Mouse (Mus musculus) hindbrain, embryonic 15.5 days (tissue): Measurements from ENCODE around the gene Ercc5. TPM values are rescaled to one million over a fixed set of nuclear protein-coding genes. Genes with fewer than 3 reads are reported as not detected.

ENCODE experiments used
- ATAC-seq: fragments of 200-750 bp; cut with Nextera tagmentation; 2 replicates; pipeline ENCODE4 v1.8.0; 2017; ENCODE audit warnings: low read depth, moderate number of reproducible peaks, moderate TSS enrichment; ENCODE audit not compliant: low FRiP score
- H3K27ac ChIP-seq: fragments of 300-500 bp; sonication (generic); replicated peaks from 2 replicates; pipeline ENCODE4 v1.5.1; 2015; ENCODE audit warnings: mild to moderate bottlenecking, inconsistent platforms
- H3K27me3 ChIP-seq: fragments of 300-500 bp; sonication (generic); 2 replicates; pipeline ENCODE4 v1.6.1; 2015; ENCODE audit warnings: control low read depth, inconsistent platforms
- H3K36me3 ChIP-seq: fragments of 300-500 bp; sonication (generic); 2 replicates; pipeline ENCODE4 v1.6.1; 2015; ENCODE audit warnings: control low read depth, inconsistent platforms
- H3K4me1 ChIP-seq: fragments of 300-500 bp; sonication (generic); replicated peaks from 2 replicates; pipeline ENCODE4 v1.6.1; 2015; ENCODE audit warnings: control low read depth, inconsistent platforms
- H3K4me2 ChIP-seq: fragments of 300-500 bp; sonication (generic); 2 replicates; pipeline ENCODE4 v1.6.1; 2015; ENCODE audit warnings: moderate library complexity, mild to moderate bottlenecking, inconsistent platforms
- H3K4me3 ChIP-seq: fragments of 300-500 bp; sonication (generic); 2 replicates; pipeline ENCODE4 v1.5.1; 2015; ENCODE audit warnings: mild to moderate bottlenecking, inconsistent platforms
- H3K9ac ChIP-seq: fragments of 300-500 bp; sonication (generic); 2 replicates; pipeline ENCODE4 v1.6.1; 2015; ENCODE audit warnings: inconsistent platforms
- H3K9me3 ChIP-seq: fragments of 300-500 bp; sonication (generic); 2 replicates; pipeline ENCODE4 v1.6.1; 2016; ENCODE audit warnings: control low read depth, inconsistent platforms
- WGBS: fragments of 180-500 bp; shearing (Covaris S2); methylation state at CpG from one replicate; pipeline ENCODE4 v1.1.7; 2015; 5-methylcytosine and 5-hydroxymethylcytosine counted together
- polyA plus RNA-seq: library from polyadenylated mRNA; unstranded; fragments of >200 nt; fragmentation: Nextera tagmentation; extraction: Ambion mirVana; gene quantifications from 2 replicates; pipeline ENCODE4 v1.2.1, GENCODE M21; 2015

The Ercc5 gene
- polyA plus RNA-seq, 1 experiment from 2014 or later, result 25.2 TPM

GRCm38 (mm10) chr1:44198273-44199171 is 51.0 kb downstream of the Ercc5 start:
- peak overlapping the region; percentile 45 for H3K9ac ChIP-seq
- H3K4me3 ChIP-seq, result peak overlapping the region; percentile 54
- 0 out of 2 replicates have a peak, but pooled peaks cover 4% of the 10 kb centered on the region for H3K27me3 ChIP-seq
- H3K36me3 ChIP-seq, result no peaks in the 10 kb centered on the region
- 13% methylated on average over 47 of the region's 47 CpGs for WGBS
- H3K4me2 ChIP-seq, result peak overlapping the region; percentile 95
- peaks cover 4% of the 10 kb centered on the region; the same call in 1 of the 2 replicates for H3K4me1 ChIP-seq
- ATAC-seq, result peak; percentile 74
- no peak overlapping the region for H3K27ac ChIP-seq
- H3K9me3 ChIP-seq, result no peaks in the 10 kb centered on the region

GRCm38 (mm10) chr1:44202876-44203275 is 55.3 kb downstream of the Ercc5 start:
- no peaks in the 10 kb centered on the region for H3K36me3 ChIP-seq
- H3K9ac ChIP-seq, result no peak overlapping the region
- ATAC-seq, result no peak
- peaks cover 4% of the 10 kb centered on the region; the same call in 1 of the 2 replicates for H3K4me1 ChIP-seq
- H3K4me2 ChIP-seq, result no peak overlapping the region
- H3K27ac ChIP-seq, result no peak overlapping the region
- 87% methylated on average over 15 of the region's 15 CpGs for WGBS
- H3K9me3 ChIP-seq, result no peaks in the 10 kb centered on the region
- H3K4me3 ChIP-seq, result no peak overlapping the region
- 0 out of 2 replicates have a peak, but pooled peaks cover 4% of the 10 kb centered on the region for H3K27me3 ChIP-seq

- Histone ChIP-seq H3K4me1 (no peaks in the 10 kb centered on the region), H3K9ac (no peak overlapping the region), H3K36me3 (no peaks in the 10 kb centered on the region), H3K4me3 (no peak overlapping the region), H3K9me3 (no peaks in the 10 kb centered on the region), H3K27ac (no peak overlapping the region), H3K27me3 (no peaks in the 10 kb centered on the region), H3K4me2 (no peak overlapping the region)
- ATAC-seq, result no peak
- WGBS, result 49% methylated on average over 2 of the region's 2 CpGs
These were observed 66.9 kb downstream of the Ercc5 start for GRCm38 (mm10) chr1:44214443-44214842.

- Histone ChIP-seq H3K27me3 (no peaks in the 10 kb centered on the region), H3K4me1 (no peaks in the 10 kb centered on the region), H3K4me2 (no peak overlapping the region), H3K36me3 (no peaks in the 10 kb centered on the region), H3K9me3 (no peaks in the 10 kb centered on the region), H3K27ac (no peak overlapping the region), H3K4me3 (no peak overlapping the region), H3K9ac (no peak overlapping the region)
- no peak for ATAC-seq
- WGBS, result 76% methylated on average over 2 of the region's 2 CpGs
These were observed 69.0 kb downstream of the Ercc5 start for GRCm38 (mm10) chr1:44216352-44217116.

- Histone ChIP-seq H3K36me3 (no peaks in the 10 kb centered on the region), H3K4me3 (no peak overlapping the region), H3K27me3 (no peaks in the 10 kb centered on the region), H3K9me3 (no peaks in the 10 kb centered on the region), H3K9ac (no peak overlapping the region), H3K4me1 (no peaks in the 10 kb centered on the region), H3K27ac (no peak overlapping the region), H3K4me2 (no peak overlapping the region)
- 75% methylated on average over 2 of the region's 2 CpGs for WGBS
- no peak for ATAC-seq
These were observed 69.6 kb downstream of the Ercc5 start for GRCm38 (mm10) chr1:44217118-44217517.

- no peaks in the 10 kb centered on the region for H3K4me1 ChIP-seq
- H3K27me3 ChIP-seq, result no peaks in the 10 kb centered on the region
- H3K9me3 ChIP-seq, result no peaks in the 10 kb centered on the region
- 90% methylated on average over 1 of the region's 1 CpGs for WGBS
- no peak within 1 kb of the TSS for H3K4me3 ChIP-seq
- ATAC-seq, result no peak
- no peak within 1 kb of the TSS for H3K4me2 ChIP-seq
- H3K27ac ChIP-seq, result no peak within 1 kb of the TSS
- H3K36me3 ChIP-seq, result no peaks in the 10 kb centered on the region
- H3K9ac ChIP-seq, result no peak within 1 kb of the TSS
These were observed 71.3 kb downstream of the Ercc5 start, which contains the start of gene Mettl21e for GRCm38 (mm10) chr1:44218876-44219275. Mettl21e (minus strand) TSS chr1:44218961.

- peak; percentile 86 for ATAC-seq
These were observed 81.5 kb downstream of the Ercc5 start for GRCm38 (mm10) chr1:44229044-44229443.

More at GRCm38 (mm10) chr1:44229044-44229443, 81.5 kb downstream of the Ercc5 start:
- Histone ChIP-seq H3K4me3 (no peak overlapping the region), H3K27ac (no peak overlapping the region), H3K27me3 (no peaks in the 10 kb centered on the region), H3K36me3 (no peaks in the 10 kb centered on the region), H3K4me1 (no peaks in the 10 kb centered on the region), H3K4me2 (no peak overlapping the region), H3K9ac (no peak overlapping the region), H3K9me3 (no peaks in the 10 kb centered on the region)
- 58% methylated on average over 2 of the region's 2 CpGs for WGBS

Other genes starting within 250 kb of the Ercc5 start
- gene Tpp2, start 214.1 kb upstream of the Ercc5 start, polyA plus RNA-seq, result 51.6 and 54.7 TPM in 2 replicates
- 2.0 TPM in 2 replicates for gene Mettl21c, start 127.7 kb upstream of the Ercc5 start, polyA plus RNA-seq
- gene Gm8251, start 85.8 kb upstream of the Ercc5 start, polyA plus RNA-seq, result 0.05 TPM in 1 of 2 replicates, not detected in the other
- gene Tex30, start 45.3 kb upstream of the Ercc5 start, polyA plus RNA-seq, result 41.3 and 43.7 TPM in 2 replicates
- 26.8 and 29.1 TPM in 2 replicates for gene Kdelc1, start 28.9 kb upstream of the Ercc5 start, polyA plus RNA-seq
- gene Bivm, start 28.8 kb upstream of the Ercc5 start, polyA plus RNA-seq, result 29.4 and 30.4 TPM in 2 replicates
- gene Mettl21e, start 71.2 kb downstream of the Ercc5 start, polyA plus RNA-seq, result not detected in 2 replicates